In the genomic region with DNA sequence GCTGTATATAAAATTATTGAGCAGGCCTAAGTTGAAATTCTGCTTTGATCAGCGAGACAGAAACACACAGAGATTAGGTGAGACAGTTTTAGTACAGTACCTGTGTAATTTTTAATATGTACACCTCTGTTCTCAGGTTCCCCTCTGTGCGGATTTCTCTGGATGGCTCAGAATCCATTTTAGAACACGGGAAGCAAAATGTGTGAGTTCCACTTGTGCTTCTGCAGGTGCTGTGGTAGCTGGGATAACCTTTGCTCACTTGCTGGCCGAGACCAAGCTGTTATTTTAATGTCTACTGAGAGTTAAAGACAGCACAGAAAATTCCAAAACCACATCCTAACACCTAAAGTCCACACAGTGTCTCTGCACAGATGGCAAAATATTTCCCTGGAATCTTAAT, we compare ENCODE assay signal across 11 mouse cellular contexts. TPM values are rescaled to one million over a fixed set of nuclear protein-coding genes. Genes with fewer than 3 reads are reported as not detected.
DNase-seq lines count a peak whose midpoint lies in the region; ATAC-seq and TF ChIP-seq lines count a peak whose summit lies in the region.
"Had no signal": no experiment of that assay in that cellular context is flagged by ENCODE, and none has a peak within 500 bp of the region (broad histone marks: within the 10 kb centered on the region; RNA-seq: fewer than 3 reads in every experiment).

No protein-coding gene starts in this region.

- no peak for TF ChIP-seq RAD21 in CH12.LX (IDR thresholded peaks at IDR 0.05; ENCODE audit: low read depth, low read length)

- no peak for TF ChIP-seq CTCF in heart, adult 2 months (IDR thresholded peaks at IDR 0.05)
- TF ChIP-seq CTCF in kidney, adult 2 months (conservative IDR thresholded peaks at IDR 0.05; ENCODE audit: insufficient read depth, insufficient read length, low read depth, low read length) = no peak
- TF ChIP-seq CTCF in CH12.LX (conservative IDR thresholded peaks at IDR 0.05 in 1 of 2, IDR thresholded peaks at IDR 0.05 in 1 of 2; ENCODE audit: low read depth in 2 of 2, low read length in 2 of 2) = no peak

- H3K27ac ChIP-seq in heart, adult 2 months = peak overlapping the region; percentile 83; the same call in 1 of the 2 replicates
- H3K27ac ChIP-seq in heart, embryonic 10.5 days = no peak overlapping the region
- H3K27ac ChIP-seq in kidney, adult 2 months (ENCODE audit: insufficient read depth, low read depth, low read length) = peak overlapping the region; percentile 31; the same call in 1 of the 2 replicates
- H3K27ac ChIP-seq in CH12.LX (ENCODE audit: insufficient read depth, low read depth) = no peak overlapping the region
- no peak overlapping the region for H3K27ac ChIP-seq in embryonic facial prominence, embryonic 10.5 days (replicated peaks)
- no peak overlapping the region for H3K27ac ChIP-seq in forebrain, embryonic 16.5 days (ENCODE audit: low read length)
- H3K27ac ChIP-seq: midbrain, embryonic 12.5 days had no signal

- H3K27me3 ChIP-seq in heart, adult 2 months (ENCODE audit: control insufficient read depth, insufficient read depth, low read length) = no peaks in the 10 kb centered on the region
- peaks cover 81% of the 10 kb centered on the region for H3K27me3 ChIP-seq in heart, embryonic 10.5 days (ENCODE audit: insufficient read depth, poor library complexity, severe bottlenecking)
- H3K27me3 ChIP-seq in kidney, adult 2 months (replicated peaks; ENCODE audit: control insufficient read depth, insufficient read depth, low read length) = no peaks in the 10 kb centered on the region
- H3K27me3 ChIP-seq in CH12.LX (replicated peaks) = no peaks in the 10 kb centered on the region
- H3K27me3 ChIP-seq in embryonic facial prominence, embryonic 10.5 days (replicated peaks; ENCODE audit: low read depth, poor library complexity, severe bottlenecking) = peaks cover 97% of the 10 kb centered on the region
- H3K27me3 ChIP-seq in forebrain, embryonic 16.5 days (replicated peaks; ENCODE audit: control insufficient read depth, insufficient read depth, low read length) = peaks cover 28% of the 10 kb centered on the region

- ATAC-seq in forebrain, embryonic 16.5 days = no peak

- no peak for TF ChIP-seq EP300 in heart, adult 2 months (IDR thresholded peaks at IDR 0.05; ENCODE audit: insufficient read depth, low read depth, low read length)
- TF ChIP-seq EP300 in CH12.LX (IDR thresholded peaks at IDR 0.05; ENCODE audit: low read length) = no peak

- TF ChIP-seq POLR2A in heart, adult 2 months (IDR thresholded peaks at IDR 0.05; ENCODE audit: insufficient read depth, low read depth, low read length) = no peak
- TF ChIP-seq POLR2A in kidney, adult 2 months (IDR thresholded peaks at IDR 0.05; ENCODE audit: low read depth, low read length) = no peak
- TF ChIP-seq POLR2A in CH12.LX (IDR thresholded peaks at IDR 0.05; ENCODE audit: low read depth, low read length) = no peak

- WGBS in heart, adult 2 months = 54% methylated on average over 4 of the region's 4 CpGs
- WGBS in heart, embryonic 10.5 days = 10% methylated on average over 4 of the region's 4 CpGs
- 65% methylated on average over 4 of the region's 4 CpGs for WGBS in kidney, adult 2 months
- 2% methylated on average over 4 of the region's 4 CpGs for WGBS in embryonic facial prominence, embryonic 10.5 days
- 31% methylated on average over 4 of the region's 4 CpGs for WGBS in forebrain, embryonic 16.5 days

- H3K79me2 ChIP-seq in heart, adult 2 months (replicated peaks; ENCODE audit: control insufficient read depth, insufficient read depth, low read length) = no peaks in the 10 kb centered on the region
- H3K79me2 ChIP-seq in CH12.LX (replicated peaks; ENCODE audit: control insufficient read depth, extremely low read depth, insufficient read depth, poor library complexity, severe bottlenecking) = no peaks in the 10 kb centered on the region

- in situ Hi-C loops in CH12.LX (cut with MboI; ENCODE audit: low pct_ligation_motif_present, low pct_unique_long_range_greater_than_20kb, low sequenced_read_pairs) = no loop called here

- dilution Hi-C loops in CH12.LX (cut with MboI; ENCODE audit: extremely low pct_ligation_motif_present, extremely low pct_unique_long_range_greater_than_20kb, low sequenced_read_pairs) = no loop called here

- intact Hi-C loops in heart, adult 2 months (cut with DNase I) = no loop called here

- H3K9ac ChIP-seq in heart, adult 2 months (ENCODE audit: low read depth, low read length) = no peak overlapping the region
- H3K9ac ChIP-seq in CH12.LX (ENCODE audit: insufficient read depth, low read depth) = peak overlapping the region; percentile 43; the same call in 1 of the 2 replicates
- no peak overlapping the region for H3K9ac ChIP-seq in forebrain, embryonic 16.5 days (replicated peaks; ENCODE audit: low read depth, low read length)

- H3K4me1 ChIP-seq in heart, adult 2 months (ENCODE audit: control insufficient read depth, insufficient read depth, low read length) = peaks cover 3% of the 10 kb centered on the region
- peaks cover 10% of the 10 kb centered on the region for H3K4me1 ChIP-seq in heart, embryonic 10.5 days
- H3K4me1 ChIP-seq in kidney, adult 2 months (ENCODE audit: control insufficient read depth, insufficient read depth, low read length) = no peaks in the 10 kb centered on the region
- no peaks in the 10 kb centered on the region; a peak in 1 of 4 replicates for H3K4me1 ChIP-seq in CH12.LX (ENCODE audit: control insufficient read depth in 1 of 2, insufficient read depth in 2 of 2)
- H3K4me1 ChIP-seq in embryonic facial prominence, embryonic 10.5 days = peaks cover 9% of the 10 kb centered on the region
- peaks cover 14% of the 10 kb centered on the region for H3K4me1 ChIP-seq in forebrain, embryonic 16.5 days (replicated peaks; ENCODE audit: control insufficient read depth, insufficient read depth, low read length)

- peak overlapping the region; percentile 86 for H3K4me3 ChIP-seq in heart, adult 2 months
- no peak overlapping the region for H3K4me3 ChIP-seq in heart, embryonic 10.5 days
- no peak overlapping the region for H3K4me3 ChIP-seq in kidney, adult 2 months (ENCODE audit: insufficient read depth, low read depth, low read length)
- H3K4me3 ChIP-seq in CH12.LX (replicated peaks in 1 of 3; ENCODE audit: low read depth in 2 of 3, low read length in 2 of 3, poor library complexity in 1 of 3) = no peak overlapping the region
- no peak overlapping the region for H3K4me3 ChIP-seq in embryonic facial prominence, embryonic 10.5 days
- no peak overlapping the region for H3K4me3 ChIP-seq in forebrain, embryonic 16.5 days (replicated peaks; ENCODE audit: low read length)

- 0 out of 2 replicates have a peak, but pooled peaks cover 2% of the 10 kb centered on the region for H3K36me3 ChIP-seq in heart, adult 2 months (ENCODE audit: control insufficient read depth, insufficient read depth, low read length)
- H3K36me3 ChIP-seq in heart, embryonic 10.5 days = no peaks in the 10 kb centered on the region
- H3K36me3 ChIP-seq in kidney, adult 2 months (ENCODE audit: control insufficient read depth, insufficient read depth, low read length) = no peaks in the 10 kb centered on the region
- H3K36me3 ChIP-seq in CH12.LX (replicated peaks in 1 of 2; ENCODE audit: control insufficient read depth in 1 of 2, insufficient read depth in 1 of 2, low read length in 1 of 2) = peaks cover 0 to 3% of the 10 kb centered on the region in 2 experiments
- H3K36me3 ChIP-seq in embryonic facial prominence, embryonic 10.5 days (replicated peaks) = no peaks in the 10 kb centered on the region
- no peaks in the 10 kb centered on the region for H3K36me3 ChIP-seq in forebrain, embryonic 16.5 days (ENCODE audit: control insufficient read depth, insufficient read depth)
- H3K36me3 ChIP-seq: midbrain, embryonic 12.5 days had no signal

- peak overlapping the region; percentile 73 for H3K4me2 ChIP-seq in CH12.LX (ENCODE audit: insufficient read depth, low read depth, poor library complexity, severe bottlenecking)
- H3K4me2 ChIP-seq in forebrain, embryonic 16.5 days (ENCODE audit: low read length) = no peak overlapping the region

- DNase-seq in heart, adult 2 months = no peak
- DNase-seq in heart, embryonic 10.5 days (ENCODE audit: low spot score) = no peak
- DNase-seq in kidney, adult 2 months = peak; percentile 46
- no peak for DNase-seq in kidney, postnatal 10 days
- DNase-seq in CH12.LX (ENCODE audit: extremely low read depth) = no peak
- DNase-seq in embryonic facial prominence, embryonic 10.5 days (ENCODE audit: low spot score) = peak; percentile 19
- DNase-seq in urinary bladder, postnatal 14 days (ENCODE audit: low spot score) = no peak
- DNase-seq: cerebellum, adult 9-10 months; forebrain, postnatal 0 days had no signal

- H3K9me3 ChIP-seq in heart, embryonic 10.5 days = no peaks in the 10 kb centered on the region
- no peaks in the 10 kb centered on the region for H3K9me3 ChIP-seq in CH12.LX (replicated peaks; ENCODE audit: low read length)
- no peaks in the 10 kb centered on the region for H3K9me3 ChIP-seq in embryonic facial prominence, embryonic 10.5 days
- H3K9me3 ChIP-seq in forebrain, embryonic 16.5 days (ENCODE audit: control insufficient read depth, low read length) = no peaks in the 10 kb centered on the region
- H3K9me3 ChIP-seq: midbrain, embryonic 12.5 days had no signal

TF ChIP-seq in CH12.LX, 34 proteins besides CTCF, POLR2A, EP300 and RAD21 (continues in another document):
- TF ChIP-seq JUND (conservative IDR thresholded peaks at IDR 0.05; ENCODE audit: low read depth, low read length) (no peak), MAZ (IDR thresholded peaks at IDR 0.05; ENCODE audit: low read depth, low read length) (no peak)

RNA-seq across cellular contexts. Expression of a gene that starts 10.7 kb away (rescaled TPM):
- 10 to 100 TPM; 11.0 to 14.5 TPM for total RNA-seq in heart, adult 2 months (2021)
- polyA plus RNA-seq in heart, adult 2 months (2012; rRNA removed) = 6.3 and 11.0 TPM in 2 replicates
- 3.7 and 4.4 TPM in 2 replicates for polyA plus RNA-seq in heart, embryonic 10.5 days (2016; fragmentation: Nextera tagmentation; extraction: Ambion mirVana)
- polyA plus RNA-seq in kidney, adult 2 months (2012; rRNA removed) = 8.7 and 11.5 TPM in 2 replicates
- total RNA-seq in CH12.LX (2012; rRNA removed) (15.0 and 16.1 TPM in 2 replicates), CH12.LX (2014; rRNA removed) (12.8 and 14.1 TPM in 2 replicates)
- 6.8 and 7.1 TPM in 2 replicates for polyA plus RNA-seq in CH12.LX (2012; ENCODE audit: insufficient read length, low read depth)
- 1.3 and 2.0 TPM in 2 replicates for polyA plus RNA-seq in embryonic facial prominence, embryonic 10.5 days (2016; fragmentation: Nextera tagmentation; extraction: Ambion mirVana)
- 8.0 and 11.9 TPM in 2 replicates for polyA plus RNA-seq in forebrain, embryonic 16.5 days (2015; fragmentation: Nextera tagmentation; extraction: Ambion mirVana)

RNA-seq across cellular contexts. Expression of a gene that starts 20.1 kb away (rescaled TPM):
- 10 to 100 TPM; 37.1 to 46.0 TPM for total RNA-seq in heart, adult 2 months (2021)
- polyA plus RNA-seq in heart, adult 2 months (2012; rRNA removed) = 9.6 and 18.5 TPM in 2 replicates
- polyA plus RNA-seq in heart, embryonic 10.5 days (2016; fragmentation: Nextera tagmentation; extraction: Ambion mirVana) = 24.7 and 27.0 TPM in 2 replicates
- polyA plus RNA-seq in kidney, adult 2 months (2012; rRNA removed) = 8.6 and 8.7 TPM in 2 replicates
- 34.9 and 35.8 TPM in 2 replicates for total RNA-seq in CH12.LX (2012; rRNA removed)
- total RNA-seq in CH12.LX (2014; rRNA removed) = 52.8 and 65.5 TPM in 2 replicates
- 38.2 and 38.4 TPM in 2 replicates for polyA plus RNA-seq in CH12.LX (2012; ENCODE audit: insufficient read length, low read depth)
- polyA plus RNA-seq in embryonic facial prominence, embryonic 10.5 days (2016; fragmentation: Nextera tagmentation; extraction: Ambion mirVana) = 27.4 and 29.7 TPM in 2 replicates
- polyA plus RNA-seq in forebrain, embryonic 16.5 days (2015; fragmentation: Nextera tagmentation; extraction: Ambion mirVana) = 28.3 and 32.1 TPM in 2 replicates

Comparison
In these comparisons a context has a peak if more than half of its experiments do, and no peak if none do; other contexts are left out.
1. DNase-seq: peak in kidney, adult 2 months (single experiment) and embryonic facial prominence, embryonic 10.5 days (single experiment); none in heart, adult 2 months (0 of 2), heart, embryonic 10.5 days (single experiment), kidney, postnatal 10 days (single experiment), CH12.LX (single experiment) and urinary bladder, postnatal 14 days (single experiment).
2. H3K27ac ChIP-seq: peak in heart, adult 2 months (single experiment) and kidney, adult 2 months (single experiment); none in heart, embryonic 10.5 days (single experiment), CH12.LX (single experiment), embryonic facial prominence, embryonic 10.5 days (single experiment) and forebrain, embryonic 16.5 days (single experiment).